Mouse (Mus musculus) myocyte (in vitro differentiated cells): Measurements from ENCODE around the gene Tagln.

ENCODE experiments used
- CEBPB ChIP-seq: IDR thresholded peaks from 2 replicates; pipeline ENCODE4 v1.6.1; 2011; ENCODE audit warnings: mild to moderate bottlenecking, moderate library complexity; ENCODE audit not compliant: poor library complexity, insufficient read depth, severe bottlenecking
- E2F4 ChIP-seq: IDR thresholded peaks from one replicate; pipeline ENCODE4 v1.6.1; 2011; ENCODE audit warnings: mild to moderate bottlenecking, control low read depth, moderate library complexity; ENCODE audit not compliant: insufficient read depth
- MAX ChIP-seq: IDR thresholded peaks from one replicate; pipeline ENCODE4 v1.6.1; 2011; ENCODE audit warnings: low read depth, mild to moderate bottlenecking, control low read depth
- MYOD1 ChIP-seq, 3 experiments: IDR thresholded peaks; one replicate each; pipeline ENCODE4 v1.6.1; 2011; ENCODE audit warnings: control low read depth in 2 of 3, low read depth in 2 of 3, mild to moderate bottlenecking in 2 of 3, moderate library complexity in 1 of 3; ENCODE audit not compliant: insufficient read length in 2 of 3, control insufficient read depth in 1 of 3
- MYOG ChIP-seq, 3 experiments: IDR thresholded peaks; one replicate each; pipeline ENCODE4 v1.6.1; 2011; ENCODE audit warnings: control low read depth in 2 of 3, low read depth in 2 of 3, mild to moderate bottlenecking in 2 of 3; ENCODE audit not compliant: insufficient read length in 2 of 3, control insufficient read depth in 1 of 3, insufficient read depth in 1 of 3
- POLR2A ChIP-seq: IDR thresholded peaks from one replicate; pipeline ENCODE4 v1.6.1; 2011; ENCODE audit warnings: low read depth, mild to moderate bottlenecking, control low read depth, moderate library complexity; ENCODE audit not compliant: insufficient read length
- POLR2AphosphoS2 ChIP-seq: IDR thresholded peaks from one replicate; pipeline ENCODE4 v1.6.1; 2011; ENCODE audit warnings: low read depth, control low read depth; ENCODE audit not compliant: insufficient read length
- REST ChIP-seq: IDR thresholded peaks from one replicate; pipeline ENCODE4 v1.6.1; 2011; ENCODE audit warnings: mild to moderate bottlenecking, control low read depth, moderate library complexity; ENCODE audit not compliant: insufficient read depth, insufficient read length
- SRF ChIP-seq: IDR thresholded peaks from one replicate; pipeline ENCODE4 v1.6.1; 2011; ENCODE audit warnings: low read depth; ENCODE audit not compliant: control insufficient read depth, insufficient read length
- TCF12 ChIP-seq: IDR thresholded peaks from one replicate; pipeline ENCODE4 v1.6.1; 2011; ENCODE audit warnings: mild to moderate bottlenecking, control low read depth; ENCODE audit not compliant: poor library complexity, insufficient read depth, severe bottlenecking
- TCF3 ChIP-seq: IDR thresholded peaks from one replicate; pipeline ENCODE4 v1.6.1; 2011; ENCODE audit warnings: low read depth, control low read depth; ENCODE audit not compliant: insufficient read length
- USF1 ChIP-seq: IDR thresholded peaks from one replicate; pipeline ENCODE4 v1.6.1; 2011; ENCODE audit warnings: low read depth, mild to moderate bottlenecking, control low read depth, moderate library complexity

- no peak for TF ChIP-seq TCF12
- no peak for TF ChIP-seq USF1
- TF ChIP-seq POLR2A, result no peak
- TF ChIP-seq TCF3, result no peak
- no peak for TF ChIP-seq CEBPB
- no peak for TF ChIP-seq E2F4
- TF ChIP-seq MYOD1 (IDR thresholded peaks at IDR 0.05; ENCODE audit: control insufficient read depth in 1 of 3, insufficient read length in 2 of 3, low read depth in 2 of 3), result no peak
- no peak for TF ChIP-seq SRF
- no peak for TF ChIP-seq MYOG (IDR thresholded peaks at IDR 0.05; ENCODE audit: control insufficient read depth in 1 of 3, insufficient read depth in 1 of 3, insufficient read length in 2 of 3, low read depth in 2 of 3)
- TF ChIP-seq REST, result no peak
- no peak for TF ChIP-seq POLR2AphosphoS2
- no peak for TF ChIP-seq MAX
Measured at GRCm38 (mm10) chr9:45979778-45980177, 43.9 kb upstream of the Tagln start.
